Mouse (Mus musculus) MEL (cell line): ENCODE measurements at regions not wholly inside any gene's neighbourhood (a gene's known extent, or its start where the extent isn't known, plus 50 kb on each side); places are given as distances from the start of the nearest gene placed in this dataset.

ENCODE experiments used
- CTCF ChIP-seq, 3 experiments: IDR thresholded peaks in 2 of 3; conservative IDR thresholded peaks in 1 of 3; 2 replicates each; pipeline ENCODE4 v1.5.1; 2011 to 2012; ENCODE audit warnings: low read length in 3 of 3, low read depth in 2 of 3, mild to moderate bottlenecking in 2 of 3, improper control_type of control experiment in 1 of 3, inconsistent platforms in 1 of 3, mixed read lengths in 1 of 3, moderate library complexity in 1 of 3; ENCODE audit not compliant: control insufficient read depth in 1 of 3, insufficient read depth in 1 of 3, poor library complexity in 1 of 3, severe bottlenecking in 1 of 3
- EP300 ChIP-seq, 2 experiments: IDR thresholded peaks; 2 replicates each; pipeline ENCODE4 v1.6.1; 2011; ENCODE audit warnings: improper control_type of control experiment in 2 of 2, low read length in 2 of 2, low read depth in 1 of 2, mild to moderate bottlenecking in 1 of 2
- GATA1 ChIP-seq: IDR thresholded peaks from 2 replicates; pipeline ENCODE4 v1.6.1; 2011; ENCODE audit warnings: low read depth, low read length, improper control_type of control experiment
- MAX ChIP-seq: IDR thresholded peaks from 2 replicates; pipeline ENCODE4 v1.6.1; 2011; ENCODE audit warnings: low read length, improper control_type of control experiment
- MYC ChIP-seq: IDR thresholded peaks from 2 replicates; pipeline ENCODE4 v1.6.1; 2011; ENCODE audit warnings: low read depth, mild to moderate bottlenecking, low read length, improper control_type of control experiment, moderate library complexity
- POLR2A ChIP-seq, 2 experiments: IDR thresholded peaks; 2 replicates each; pipeline ENCODE4 v1.6.1; 2011 to 2012; ENCODE audit warnings: low read length in 2 of 2, mild to moderate bottlenecking in 2 of 2, control low read depth in 1 of 2, improper control_type of control experiment in 1 of 2, low read depth in 1 of 2, moderate library complexity in 1 of 2; ENCODE audit not compliant: control insufficient read depth in 1 of 2, insufficient read depth in 1 of 2, poor library complexity in 1 of 2
- POLR2AphosphoS2 ChIP-seq: IDR thresholded peaks from 2 replicates; pipeline ENCODE4 v1.6.1; 2011; ENCODE audit warnings: low read length, improper control_type of control experiment

DNA sequence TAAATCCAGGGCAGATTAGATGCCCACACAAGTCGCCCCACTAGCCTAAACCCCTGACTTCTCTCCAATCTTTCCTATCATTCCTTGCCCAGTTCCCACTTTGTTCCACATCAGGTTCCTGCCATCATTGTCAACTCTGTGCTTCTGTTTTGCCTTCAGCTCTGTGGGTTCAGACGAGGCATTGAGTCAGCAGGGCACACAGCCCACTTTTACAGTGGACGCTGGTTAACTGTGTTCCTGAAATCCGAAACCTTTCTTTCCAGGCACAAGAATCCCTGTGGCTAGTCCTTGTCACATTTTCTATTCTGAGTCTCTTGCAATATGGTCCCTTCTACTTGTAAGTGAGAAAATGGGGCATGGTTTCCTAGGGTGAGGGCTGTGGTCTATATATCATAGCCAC is 392.3 kb downstream of the Etnk1 start:
- TF ChIP-seq CTCF (IDR thresholded peaks at IDR 0.05 in 2 of 3, conservative IDR thresholded peaks at IDR 0.05 in 1 of 3; ENCODE audit: control insufficient read depth in 1 of 3, insufficient read depth in 1 of 3, low read depth in 2 of 3, low read length in 3 of 3, poor library complexity in 1 of 3, severe bottlenecking in 1 of 3) (no peak), GATA1 (no peak), EP300 (IDR thresholded peaks at IDR 0.05; ENCODE audit: low read depth in 1 of 2, low read length in 2 of 2) (no peak), MAX (no peak), POLR2A (IDR thresholded peaks at IDR 0.05; ENCODE audit: control insufficient read depth in 1 of 2, insufficient read depth in 1 of 2, low read depth in 1 of 2, low read length in 2 of 2, poor library complexity in 1 of 2) (no peak), MYC (no peak), POLR2AphosphoS2 (no peak)
